Mouse (Mus musculus): ENCODE data around the gene Ppara. TPM values are rescaled to one million over a fixed set of nuclear protein-coding genes. Genes with fewer than 3 reads are reported as not detected.

The Ppara gene
- polyA plus RNA-seq, 1 experiment from 2014 or later: 20.3 TPM

DNA sequence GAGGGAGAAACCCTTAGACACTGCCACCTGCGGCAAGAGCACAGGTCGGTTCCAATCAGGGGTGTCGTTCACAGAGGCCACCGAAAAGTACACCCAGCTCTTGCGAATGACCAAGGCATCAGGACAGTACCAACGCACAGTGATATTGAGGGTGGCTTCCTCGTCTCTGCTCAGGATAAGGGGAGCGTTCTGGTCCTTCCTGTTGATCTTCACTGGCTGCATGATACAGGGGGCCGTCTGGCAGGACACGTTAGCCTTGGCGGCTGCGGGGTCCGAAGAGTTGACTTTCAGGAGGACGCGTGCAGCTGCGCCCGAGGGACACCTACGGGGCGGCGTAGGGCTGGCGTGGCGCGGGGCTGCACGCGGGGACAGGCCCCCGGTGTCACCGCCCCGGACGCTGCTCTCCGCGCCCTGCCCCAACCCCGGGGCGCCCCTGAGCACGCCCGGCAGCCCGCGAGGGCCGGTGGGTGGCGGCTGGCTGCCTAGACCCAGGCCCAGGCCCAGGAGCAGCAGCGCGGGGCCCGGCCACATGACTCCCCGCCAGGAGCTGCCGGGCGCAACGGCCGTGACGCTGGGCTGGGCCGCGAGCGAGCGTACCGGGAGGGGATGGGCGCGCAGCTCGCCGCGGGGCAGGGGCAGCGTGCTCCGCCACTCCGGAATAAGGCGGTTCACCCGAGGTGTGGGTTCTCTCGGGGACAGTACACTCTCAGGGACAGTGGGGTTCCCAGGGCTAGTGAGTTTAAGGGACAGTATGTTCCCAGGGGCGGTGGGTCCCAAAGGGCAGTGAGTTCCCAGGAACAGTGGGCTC is 86.6 kb downstream of the Ppara start, which contains the start of gene Pkdrej:
TSS of gene Pkdrej (minus strand) at position 532 of the 808 bp plus-strand sequence.
- Histone ChIP-seq H3K27me3 (ENCODE audit: control insufficient read depth, insufficient read depth, low read length) (peaks cover 15% of the 10 kb centered on the region), H3K27ac (ENCODE audit: low read length) (no peak within 1 kb of the TSS), H3K9ac (ENCODE audit: low read length) (peak within 1 kb of the TSS; percentile 82), H3K9me3 (replicated peaks; ENCODE audit: control insufficient read depth, low read length) (peaks cover 21% of the 10 kb centered on the region), H3K4me2 (ENCODE audit: low read depth, low read length) (peak within 1 kb of the TSS; percentile 95), H3K4me1 (ENCODE audit: control insufficient read depth, insufficient read depth, low read length) (peaks cover 7% of the 10 kb centered on the region), H3K36me3 (ENCODE audit: control insufficient read depth, insufficient read depth) (no peaks in the 10 kb centered on the region), H3K4me3 (ENCODE audit: low read length) (peak within 1 kb of the TSS; percentile 60)
- WGBS: 1% methylated on average over 58 of the region's 65 CpGs
- ATAC-seq (replicated peaks; ENCODE audit: extremely low read depth, insufficient read depth, low FRiP score): peak; percentile 79

GRCm38 (mm10) chr15:85822011-85822359 is 87.2 kb downstream of the Ppara start:
- H3K4me1 ChIP-seq (ENCODE audit: control insufficient read depth, insufficient read depth, low read length): peaks cover 7% of the 10 kb centered on the region
- H3K9ac ChIP-seq (ENCODE audit: low read length): peak overlapping the region; percentile 82
- no peak overlapping the region for H3K27ac ChIP-seq (ENCODE audit: low read length)
- H3K27me3 ChIP-seq (ENCODE audit: control insufficient read depth, insufficient read depth, low read length): peaks cover 15% of the 10 kb centered on the region
- peak; percentile 45 for ATAC-seq (replicated peaks; ENCODE audit: extremely low read depth, insufficient read depth, low FRiP score)
- H3K4me2 ChIP-seq (ENCODE audit: low read depth, low read length): peak overlapping the region; percentile 95
- peaks cover 17% of the 10 kb centered on the region for H3K9me3 ChIP-seq (replicated peaks; ENCODE audit: control insufficient read depth, low read length)
- peak overlapping the region; percentile 60 for H3K4me3 ChIP-seq (ENCODE audit: low read length)
- WGBS: 10% methylated on average over 4 of the region's 4 CpGs
- no peaks in the 10 kb centered on the region for H3K36me3 ChIP-seq (ENCODE audit: control insufficient read depth, insufficient read depth)

GRCm38 (mm10) chr15:85826676-85827075 is 91.9 kb downstream of the Ppara start:
- Histone ChIP-seq H3K9me3 (replicated peaks; ENCODE audit: control insufficient read depth, low read length) (no peaks in the 10 kb centered on the region), H3K36me3 (ENCODE audit: control insufficient read depth, insufficient read depth) (no peaks in the 10 kb centered on the region), H3K27ac (ENCODE audit: low read length) (no peak overlapping the region), H3K4me1 (ENCODE audit: control insufficient read depth, insufficient read depth, low read length) (peaks cover 5% of the 10 kb centered on the region; the same call in 1 of the 2 replicates), H3K4me3 (ENCODE audit: low read length) (no peak overlapping the region), H3K4me2 (ENCODE audit: low read depth, low read length) (no peak overlapping the region), H3K27me3 (ENCODE audit: control insufficient read depth, insufficient read depth, low read length) (no peaks in the 10 kb centered on the region), H3K9ac (ENCODE audit: low read length) (no peak overlapping the region)
- no peak for ATAC-seq (replicated peaks; ENCODE audit: extremely low read depth, insufficient read depth, low FRiP score)
- WGBS: 40% methylated on average over 5 of the region's 5 CpGs

- no peak for ATAC-seq (replicated peaks; ENCODE audit: extremely low read depth, insufficient read depth, low FRiP score)
- no peak overlapping the region for H3K27ac ChIP-seq (ENCODE audit: low read length)
- 69% methylated on average over 4 of the region's 4 CpGs for WGBS
- H3K9ac ChIP-seq (ENCODE audit: low read length): no peak overlapping the region
- H3K4me3 ChIP-seq (ENCODE audit: low read length): no peak overlapping the region
- H3K9me3 ChIP-seq (replicated peaks; ENCODE audit: control insufficient read depth, low read length): no peaks in the 10 kb centered on the region
- H3K27me3 ChIP-seq (ENCODE audit: control insufficient read depth, insufficient read depth, low read length): no peaks in the 10 kb centered on the region
- peaks cover 8% of the 10 kb centered on the region for H3K4me1 ChIP-seq (ENCODE audit: control insufficient read depth, insufficient read depth, low read length)
- no peak overlapping the region for H3K4me2 ChIP-seq (ENCODE audit: low read depth, low read length)
- no peaks in the 10 kb centered on the region for H3K36me3 ChIP-seq (ENCODE audit: control insufficient read depth, insufficient read depth)
Measured at GRCm38 (mm10) chr15:85828071-85828470, 93.3 kb downstream of the Ppara start.

DNA sequence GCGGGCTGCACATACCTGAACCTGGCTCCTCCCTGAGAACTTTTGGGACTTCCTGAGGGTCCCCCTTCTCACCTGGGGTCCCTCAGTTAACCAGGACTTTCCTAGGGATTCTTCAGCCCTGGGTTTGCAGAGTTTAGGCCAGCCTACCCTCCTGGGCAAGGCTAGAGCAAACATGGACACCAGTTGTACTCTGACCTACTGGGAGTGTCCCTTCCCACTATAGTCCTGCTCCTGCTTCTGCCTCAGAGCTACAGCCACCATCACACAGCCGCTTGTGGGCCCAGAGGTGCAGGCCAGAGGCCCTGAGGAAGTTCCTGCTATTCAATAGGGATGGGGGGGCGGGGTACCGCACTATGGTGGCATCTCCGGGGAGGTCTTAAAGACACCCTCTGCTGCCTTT is 94.7 kb downstream of the Ppara start:
- H3K9ac ChIP-seq (ENCODE audit: low read length): no peak overlapping the region
- 65% methylated on average over 5 of the region's 5 CpGs for WGBS
- no peaks in the 10 kb centered on the region for H3K9me3 ChIP-seq (replicated peaks; ENCODE audit: control insufficient read depth, low read length)
- no peaks in the 10 kb centered on the region for H3K36me3 ChIP-seq (ENCODE audit: control insufficient read depth, insufficient read depth)
- no peak overlapping the region for H3K27ac ChIP-seq (ENCODE audit: low read length)
- ATAC-seq (replicated peaks; ENCODE audit: extremely low read depth, insufficient read depth, low FRiP score): no peak
- H3K4me3 ChIP-seq (ENCODE audit: low read length): no peak overlapping the region
- no peaks in the 10 kb centered on the region for H3K27me3 ChIP-seq (ENCODE audit: control insufficient read depth, insufficient read depth, low read length)
- H3K4me1 ChIP-seq (ENCODE audit: control insufficient read depth, insufficient read depth, low read length): peaks cover 8% of the 10 kb centered on the region
- no peak overlapping the region for H3K4me2 ChIP-seq (ENCODE audit: low read depth, low read length)

DNA sequence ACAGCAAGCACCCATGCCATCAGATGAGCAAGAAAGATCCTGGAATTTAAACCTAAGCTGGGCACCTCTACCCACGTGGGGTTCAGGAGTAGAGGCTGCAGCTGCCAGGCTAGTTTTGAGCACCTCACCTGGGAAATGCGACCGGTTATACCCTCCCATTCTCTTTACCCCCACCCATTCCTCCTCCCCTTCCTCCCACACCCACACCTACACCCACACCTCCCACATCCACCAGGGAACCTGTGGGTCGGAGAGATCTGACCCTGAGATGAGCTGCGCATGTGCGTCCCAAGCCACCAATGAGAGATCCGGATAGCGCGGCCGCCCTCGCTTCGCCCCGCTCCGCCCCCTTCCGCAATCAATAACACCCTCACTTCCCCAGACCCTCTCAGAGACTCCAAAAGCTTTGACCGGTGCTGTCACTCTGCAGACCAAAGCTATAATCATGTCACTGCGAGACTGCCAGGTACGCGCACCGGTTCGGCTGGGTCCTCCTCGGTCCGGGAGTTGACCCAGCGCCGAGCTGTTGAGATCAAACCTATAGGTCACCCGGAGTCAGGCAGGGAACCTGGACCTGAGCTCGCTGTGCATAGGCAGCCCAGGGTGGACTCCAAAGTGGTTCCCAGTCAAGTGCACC is 97.3 kb downstream of the Ppara start, which contains the start of gene Ttc38:
TSS of gene Ttc38 (plus strand) at position 353 of the 637 bp plus-strand sequence.
- no peaks in the 10 kb centered on the region for H3K36me3 ChIP-seq (ENCODE audit: control insufficient read depth, insufficient read depth)
- peak within 1 kb of the TSS; percentile 88 for H3K4me2 ChIP-seq (ENCODE audit: low read depth, low read length)
- no peaks in the 10 kb centered on the region for H3K27me3 ChIP-seq (ENCODE audit: control insufficient read depth, insufficient read depth, low read length)
- H3K4me1 ChIP-seq (ENCODE audit: control insufficient read depth, insufficient read depth, low read length): peaks cover 8% of the 10 kb centered on the region
- H3K9ac ChIP-seq (ENCODE audit: low read length): peak within 1 kb of the TSS; percentile 80
- no peaks in the 10 kb centered on the region for H3K9me3 ChIP-seq (replicated peaks; ENCODE audit: control insufficient read depth, low read length)
- H3K27ac ChIP-seq (ENCODE audit: low read length): peak within 1 kb of the TSS; percentile 43; the same call in 1 of the 2 replicates
- H3K4me3 ChIP-seq (ENCODE audit: low read length): peak within 1 kb of the TSS; percentile 70
- 2% methylated on average over 27 of the region's 27 CpGs for WGBS
- peak; percentile 81 for ATAC-seq (replicated peaks; ENCODE audit: extremely low read depth, insufficient read depth, low FRiP score)

GRCm38 (mm10) chr15:85832599-85832998 is 97.8 kb downstream of the Ppara start:
- no peak for ATAC-seq (replicated peaks; ENCODE audit: extremely low read depth, insufficient read depth, low FRiP score)
- Histone ChIP-seq H3K4me1 (ENCODE audit: control insufficient read depth, insufficient read depth, low read length) (peaks cover 8% of the 10 kb centered on the region), H3K9ac (ENCODE audit: low read length) (peak overlapping the region; percentile 80), H3K4me3 (ENCODE audit: low read length) (peak overlapping the region; percentile 70), H3K27me3 (ENCODE audit: control insufficient read depth, insufficient read depth, low read length) (no peaks in the 10 kb centered on the region), H3K9me3 (replicated peaks; ENCODE audit: control insufficient read depth, low read length) (no peaks in the 10 kb centered on the region), H3K4me2 (ENCODE audit: low read depth, low read length) (peak overlapping the region; percentile 88), H3K27ac (ENCODE audit: low read length) (peak overlapping the region; percentile 43; the same call in 1 of the 2 replicates), H3K36me3 (ENCODE audit: control insufficient read depth, insufficient read depth) (no peaks in the 10 kb centered on the region)
- 52% methylated on average over 8 of the region's 8 CpGs for WGBS

GRCm38 (mm10) chr15:85835335-85835734 is 100.6 kb downstream of the Ppara start:
- H3K36me3 ChIP-seq (ENCODE audit: control insufficient read depth, insufficient read depth): no peaks in the 10 kb centered on the region
- H3K9ac ChIP-seq (ENCODE audit: low read length): no peak overlapping the region
- H3K4me3 ChIP-seq (ENCODE audit: low read length): no peak overlapping the region
- ATAC-seq (replicated peaks; ENCODE audit: extremely low read depth, insufficient read depth, low FRiP score): no peak
- no peaks in the 10 kb centered on the region for H3K9me3 ChIP-seq (replicated peaks; ENCODE audit: control insufficient read depth, low read length)
- H3K27me3 ChIP-seq (ENCODE audit: control insufficient read depth, insufficient read depth, low read length): no peaks in the 10 kb centered on the region
- H3K4me1 ChIP-seq (ENCODE audit: control insufficient read depth, insufficient read depth, low read length): peaks cover 8% of the 10 kb centered on the region
- no peak overlapping the region for H3K4me2 ChIP-seq (ENCODE audit: low read depth, low read length)
- H3K27ac ChIP-seq (ENCODE audit: low read length): no peak overlapping the region
- 60% methylated on average over 3 of the region's 3 CpGs for WGBS

DNA sequence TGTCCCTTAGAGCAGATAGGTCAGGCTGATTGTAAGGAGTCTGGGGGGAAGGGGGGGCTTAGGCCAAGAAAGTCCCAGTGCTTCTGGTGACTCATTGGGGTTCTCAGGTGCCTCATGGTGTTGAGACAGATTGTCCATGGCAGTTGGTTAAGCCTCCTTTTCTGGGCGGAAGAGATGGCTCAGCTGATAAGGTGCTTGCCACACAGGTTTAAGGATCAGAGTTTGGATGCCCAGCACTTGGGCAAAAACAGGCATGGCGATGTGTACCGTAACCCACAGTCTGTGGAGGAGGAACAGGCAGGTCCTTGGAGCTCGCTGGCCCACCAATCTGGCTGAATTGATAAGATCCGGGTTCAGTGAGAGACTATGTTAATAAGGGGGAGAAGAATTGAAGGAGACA is 102.1 kb downstream of the Ppara start:
- Histone ChIP-seq H3K4me2 (ENCODE audit: low read depth, low read length) (no peak overlapping the region), H3K9me3 (replicated peaks; ENCODE audit: control insufficient read depth, low read length) (no peaks in the 10 kb centered on the region), H3K36me3 (ENCODE audit: control insufficient read depth, insufficient read depth) (no peaks in the 10 kb centered on the region), H3K4me3 (ENCODE audit: low read length) (no peak overlapping the region), H3K27me3 (ENCODE audit: control insufficient read depth, insufficient read depth, low read length) (no peaks in the 10 kb centered on the region), H3K9ac (ENCODE audit: low read length) (no peak overlapping the region), H3K27ac (ENCODE audit: low read length) (no peak overlapping the region), H3K4me1 (ENCODE audit: control insufficient read depth, insufficient read depth, low read length) (peaks cover 4% of the 10 kb centered on the region; the same call in 1 of the 2 replicates)
- WGBS: 87% methylated on average over 5 of the region's 5 CpGs
- ATAC-seq (replicated peaks; ENCODE audit: extremely low read depth, insufficient read depth, low FRiP score): no peak

All from heart, embryonic 16.5 days (tissue).